Mouse (Mus musculus) MEL (cell line): Measurements from ENCODE around the gene Plekho1.
A peak's percentile ranks its signal among the peaks of the same experiment; 100 is the strongest.

Experiments
- CTCF ChIP-seq, 3 experiments: IDR thresholded peaks in 2 of 3; conservative IDR thresholded peaks in 1 of 3; 2 replicates each; pipeline ENCODE4 v1.5.1; 2011 to 2012; ENCODE audit warnings: low read length in 3 of 3, low read depth in 2 of 3, mild to moderate bottlenecking in 2 of 3, improper control_type of control experiment in 1 of 3, inconsistent platforms in 1 of 3, mixed read lengths in 1 of 3, moderate library complexity in 1 of 3; ENCODE audit not compliant: control insufficient read depth in 1 of 3, insufficient read depth in 1 of 3, poor library complexity in 1 of 3, severe bottlenecking in 1 of 3
- MAX ChIP-seq: IDR thresholded peaks from 2 replicates; pipeline ENCODE4 v1.6.1; 2011; ENCODE audit warnings: low read length, improper control_type of control experiment
- MXI1 ChIP-seq: IDR thresholded peaks from 2 replicates; pipeline ENCODE4 v1.6.1; 2011; ENCODE audit warnings: mild to moderate bottlenecking, low read depth, low read length, improper control_type of control experiment
- POLR2A ChIP-seq, 2 experiments: IDR thresholded peaks; 2 replicates each; pipeline ENCODE4 v1.6.1; 2011 to 2012; ENCODE audit warnings: low read length in 2 of 2, mild to moderate bottlenecking in 2 of 2, control low read depth in 1 of 2, improper control_type of control experiment in 1 of 2, low read depth in 1 of 2, moderate library complexity in 1 of 2; ENCODE audit not compliant: control insufficient read depth in 1 of 2, insufficient read depth in 1 of 2, poor library complexity in 1 of 2
- TBP ChIP-seq: IDR thresholded peaks from 2 replicates; pipeline ENCODE4 v1.8.0; 2011; ENCODE audit warnings: low read depth, low read length, improper control_type of control experiment
- USF1 ChIP-seq: IDR thresholded peaks from 2 replicates; pipeline ENCODE4 v1.6.1; 2014; ENCODE audit warnings: low read depth, mild to moderate bottlenecking, inconsistent platforms, low read length, improper control_type of control experiment, moderate library complexity
- USF2 ChIP-seq, 2 experiments: IDR thresholded peaks; 2 replicates each; pipeline ENCODE4 v1.6.1; 2011 to 2012; ENCODE audit warnings: improper control_type of control experiment in 2 of 2, low read length in 2 of 2, borderline replicate concordance in 1 of 2, inconsistent platforms in 1 of 2, low read depth in 1 of 2, mild to moderate bottlenecking in 1 of 2; ENCODE audit not compliant: insufficient read depth in 1 of 2
- ZC3H11A ChIP-seq: IDR thresholded peaks from 2 replicates; pipeline ENCODE4 v1.6.1; 2012; ENCODE audit warnings: low read depth, mild to moderate bottlenecking, inconsistent platforms, low read length, improper control_type of control experiment

DNA sequence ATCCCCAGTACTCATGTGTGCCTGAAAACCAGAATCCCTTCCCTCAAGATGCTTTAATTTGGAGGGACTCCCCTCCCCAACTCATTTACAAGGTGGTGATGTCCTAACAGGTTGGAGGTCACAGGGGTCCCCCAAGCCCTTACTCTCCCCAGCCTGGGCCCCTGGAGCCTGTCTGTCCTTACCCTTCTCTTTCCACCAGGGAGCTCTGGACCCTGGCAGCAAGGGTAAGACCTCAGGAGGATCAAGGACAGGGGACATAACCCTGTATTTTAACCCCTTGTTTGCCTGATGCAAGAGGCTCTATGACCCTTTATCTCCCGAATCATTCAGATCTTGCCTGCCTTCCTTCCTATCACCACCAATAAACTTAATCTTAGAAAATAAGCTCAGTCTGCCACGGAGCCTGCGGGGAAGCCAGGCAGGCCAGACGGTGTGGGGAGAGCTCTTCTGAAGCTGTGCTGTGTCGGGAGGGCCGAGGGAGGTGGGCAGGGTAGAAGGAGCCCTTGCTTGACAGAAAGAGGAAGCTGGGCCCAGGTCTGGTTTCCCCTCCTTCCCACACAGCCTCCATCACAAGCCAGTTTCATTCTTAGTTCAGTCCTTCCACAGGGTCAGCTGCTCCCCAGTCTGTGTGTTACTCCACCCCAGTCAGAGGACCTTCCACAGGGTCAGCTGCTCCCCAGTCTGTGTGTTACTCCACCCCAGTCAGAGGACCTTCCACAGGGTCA lies 8.3 kb downstream of the Plekho1 start:
- TF ChIP-seq ZC3H11A (no peak), USF2 (IDR thresholded peaks at IDR 0.05; ENCODE audit: borderline replicate concordance in 1 of 2, insufficient read depth in 1 of 2, low read depth in 1 of 2, low read length in 2 of 2) (no peak), POLR2A (IDR thresholded peaks at IDR 0.05; ENCODE audit: control insufficient read depth in 1 of 2, insufficient read depth in 1 of 2, low read depth in 1 of 2, low read length in 2 of 2, poor library complexity in 1 of 2) (0 out of 4 replicates have a peak, but pooled peaks of 1 of the 2 experiments have one; percentile 14), CTCF (IDR thresholded peaks at IDR 0.05 in 2 of 3, conservative IDR thresholded peaks at IDR 0.05 in 1 of 3; ENCODE audit: control insufficient read depth in 1 of 3, insufficient read depth in 1 of 3, low read depth in 2 of 3, low read length in 3 of 3, poor library complexity in 1 of 3, severe bottlenecking in 1 of 3) (0 out of 6 replicates have a peak, but pooled peaks of 1 of the 3 experiments have one; percentile 13), USF1 (no peak), MAX (no peak), MXI1 (no peak), TBP (no peak)
